Mouse (Mus musculus): ENCODE data around the gene Ptrh1. TPM values are rescaled to one million over a fixed set of nuclear protein-coding genes. Genes with fewer than 3 reads are reported as not detected.
A peak's percentile ranks its signal among the peaks of the same experiment; 100 is the strongest.

Gene Ptrh1
- polyA plus RNA-seq, 2 experiments, result 5.1 to 11.3 TPM

- DNase-seq (ENCODE audit: low spot score), result no peak
- ATAC-seq (ENCODE audit: low FRiP score, low read depth), result no peak
- Histone ChIP-seq H3K9ac (ENCODE audit: low read depth, low read length, severe bottlenecking) (peak overlapping the region; percentile 12; the same call in 1 of the 2 replicates), H3K9me3 (ENCODE audit: control insufficient read depth, low read length) (no peaks in the 10 kb centered on the region), H3K36me3 (ENCODE audit: control insufficient read depth, insufficient read depth, low read length) (no peaks in the 10 kb centered on the region), H3K4me1 (ENCODE audit: control insufficient read depth, insufficient read depth, low read length) (peaks cover 39% of the 10 kb centered on the region), H3K27me3 (ENCODE audit: control insufficient read depth, insufficient read depth, low read length) (no peaks in the 10 kb centered on the region), H3K27ac (replicated peaks; ENCODE audit: low read depth, low read length) (peak overlapping the region; percentile 33; the same call in 1 of the 2 replicates), H3K4me2 (replicated peaks; ENCODE audit: low read depth, low read length, severe bottlenecking) (no peak overlapping the region), H3K4me3 (replicated peaks; ENCODE audit: low read length) (no peak overlapping the region)
- TF ChIP-seq POLR2A (IDR thresholded peaks at IDR 0.05; ENCODE audit: borderline replicate concordance, extremely low read depth, insufficient read depth, insufficient read length), result no peak
- WGBS, result 72% methylated on average over 4 of the region's 4 CpGs
Observed at GRCm38 (mm10) chr2:32731911-32732310, 43.7 kb upstream of the Ptrh1 start.

GRCm38 (mm10) chr2:32732695-32733094, 42.9 kb upstream of the Ptrh1 start:
- DNase-seq (ENCODE audit: low spot score), result no peak
- H3K4me3 ChIP-seq (replicated peaks; ENCODE audit: low read length), result no peak overlapping the region
- H3K9me3 ChIP-seq (ENCODE audit: control insufficient read depth, low read length), result no peaks in the 10 kb centered on the region
- H3K4me1 ChIP-seq (ENCODE audit: control insufficient read depth, insufficient read depth, low read length), result peaks cover 36% of the 10 kb centered on the region
- no peak overlapping the region for H3K4me2 ChIP-seq (replicated peaks; ENCODE audit: low read depth, low read length, severe bottlenecking)
- no peak for ATAC-seq (ENCODE audit: low FRiP score, low read depth)
- no peaks in the 10 kb centered on the region for H3K36me3 ChIP-seq (ENCODE audit: control insufficient read depth, insufficient read depth, low read length)
- 78% methylated on average over 6 of the region's 6 CpGs for WGBS
- no peak for TF ChIP-seq POLR2A (IDR thresholded peaks at IDR 0.05; ENCODE audit: borderline replicate concordance, extremely low read depth, insufficient read depth, insufficient read length)
- no peaks in the 10 kb centered on the region for H3K27me3 ChIP-seq (ENCODE audit: control insufficient read depth, insufficient read depth, low read length)
- H3K9ac ChIP-seq (ENCODE audit: low read depth, low read length, severe bottlenecking), result no peak overlapping the region
- H3K27ac ChIP-seq (replicated peaks; ENCODE audit: low read depth, low read length), result no peak overlapping the region

- peaks cover 26% of the 10 kb centered on the region for H3K4me1 ChIP-seq (ENCODE audit: control insufficient read depth, insufficient read depth, low read length)
- no peaks in the 10 kb centered on the region for H3K27me3 ChIP-seq (ENCODE audit: control insufficient read depth, insufficient read depth, low read length)
- H3K4me3 ChIP-seq (replicated peaks; ENCODE audit: low read length), result no peak overlapping the region
- H3K9me3 ChIP-seq (ENCODE audit: control insufficient read depth, low read length), result no peaks in the 10 kb centered on the region
- 34% methylated on average over 4 of the region's 4 CpGs for WGBS
- no peak overlapping the region for H3K4me2 ChIP-seq (replicated peaks; ENCODE audit: low read depth, low read length, severe bottlenecking)
- ATAC-seq (ENCODE audit: low FRiP score, low read depth), result no peak
- H3K27ac ChIP-seq (replicated peaks; ENCODE audit: low read depth, low read length), result no peak overlapping the region
- no peaks in the 10 kb centered on the region for H3K36me3 ChIP-seq (ENCODE audit: control insufficient read depth, insufficient read depth, low read length)
- DNase-seq (ENCODE audit: low spot score), result no peak
- no peak for TF ChIP-seq POLR2A (IDR thresholded peaks at IDR 0.05; ENCODE audit: borderline replicate concordance, extremely low read depth, insufficient read depth, insufficient read length)
- H3K9ac ChIP-seq (ENCODE audit: low read depth, low read length, severe bottlenecking), result no peak overlapping the region; the same call in 1 of the 2 replicates
Observed at GRCm38 (mm10) chr2:32734480-32734879, 41.1 kb upstream of the Ptrh1 start.

GRCm38 (mm10) chr2:32734933-32735332, 40.7 kb upstream of the Ptrh1 start:
- no peak overlapping the region for H3K4me3 ChIP-seq (replicated peaks; ENCODE audit: low read length)
- no peak overlapping the region for H3K27ac ChIP-seq (replicated peaks; ENCODE audit: low read depth, low read length)
- H3K4me2 ChIP-seq (replicated peaks; ENCODE audit: low read depth, low read length, severe bottlenecking), result no peak overlapping the region
- H3K36me3 ChIP-seq (ENCODE audit: control insufficient read depth, insufficient read depth, low read length), result no peaks in the 10 kb centered on the region
- no peak overlapping the region for H3K9ac ChIP-seq (ENCODE audit: low read depth, low read length, severe bottlenecking)
- no peak for TF ChIP-seq POLR2A (IDR thresholded peaks at IDR 0.05; ENCODE audit: borderline replicate concordance, extremely low read depth, insufficient read depth, insufficient read length)
- no peak for ATAC-seq (ENCODE audit: low FRiP score, low read depth)
- no peaks in the 10 kb centered on the region for H3K27me3 ChIP-seq (ENCODE audit: control insufficient read depth, insufficient read depth, low read length)
- 49% methylated on average over 4 of the region's 4 CpGs for WGBS
- H3K4me1 ChIP-seq (ENCODE audit: control insufficient read depth, insufficient read depth, low read length), result peaks cover 24% of the 10 kb centered on the region
- H3K9me3 ChIP-seq (ENCODE audit: control insufficient read depth, low read length), result no peaks in the 10 kb centered on the region
- DNase-seq (ENCODE audit: low spot score), result no peak

GRCm38 (mm10) chr2:32736306-32736829, 39.2 kb upstream of the Ptrh1 start:
- Histone ChIP-seq H3K27ac (replicated peaks; ENCODE audit: low read depth, low read length) (no peak overlapping the region), H3K36me3 (ENCODE audit: control insufficient read depth, insufficient read depth, low read length) (no peaks in the 10 kb centered on the region), H3K4me1 (ENCODE audit: control insufficient read depth, insufficient read depth, low read length) (peaks cover 16% of the 10 kb centered on the region), H3K4me2 (replicated peaks; ENCODE audit: low read depth, low read length, severe bottlenecking) (no peak overlapping the region), H3K9me3 (ENCODE audit: control insufficient read depth, low read length) (no peaks in the 10 kb centered on the region), H3K9ac (ENCODE audit: low read depth, low read length, severe bottlenecking) (no peak overlapping the region), H3K27me3 (ENCODE audit: control insufficient read depth, insufficient read depth, low read length) (peaks cover 2% of the 10 kb centered on the region), H3K4me3 (replicated peaks; ENCODE audit: low read length) (no peak overlapping the region)
- no peak for DNase-seq (ENCODE audit: low spot score)
- no peak for ATAC-seq (ENCODE audit: low FRiP score, low read depth)
- 46% methylated on average over 3 of the region's 3 CpGs for WGBS
- no peak for TF ChIP-seq POLR2A (IDR thresholded peaks at IDR 0.05; ENCODE audit: borderline replicate concordance, extremely low read depth, insufficient read depth, insufficient read length)
